Mouse (Mus musculus): ENCODE measurements around the gene Dgkg.

Dgkg gene

DNA sequence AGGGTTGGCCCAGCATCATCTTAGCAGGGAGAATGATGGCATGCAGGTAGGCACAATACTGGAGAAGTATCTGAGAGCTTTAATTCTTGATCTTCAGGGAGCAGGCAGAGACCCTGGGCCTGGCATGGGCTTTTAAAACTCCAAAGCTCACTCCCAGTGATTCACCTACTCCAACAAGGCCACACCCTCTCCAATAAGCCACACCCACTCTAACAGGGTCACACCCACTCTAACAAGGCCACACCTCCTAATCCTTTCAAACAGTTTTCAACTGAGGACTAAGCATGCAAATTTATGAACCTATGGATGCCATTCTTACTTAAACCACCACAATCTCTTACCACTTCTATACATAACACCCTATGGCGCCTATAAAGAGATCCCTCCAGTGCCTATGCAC lies 11.8 kb downstream of the Dgkg start:
- DNase-seq (ENCODE audit: low spot score in 2 of 2), result no peak

DNA sequence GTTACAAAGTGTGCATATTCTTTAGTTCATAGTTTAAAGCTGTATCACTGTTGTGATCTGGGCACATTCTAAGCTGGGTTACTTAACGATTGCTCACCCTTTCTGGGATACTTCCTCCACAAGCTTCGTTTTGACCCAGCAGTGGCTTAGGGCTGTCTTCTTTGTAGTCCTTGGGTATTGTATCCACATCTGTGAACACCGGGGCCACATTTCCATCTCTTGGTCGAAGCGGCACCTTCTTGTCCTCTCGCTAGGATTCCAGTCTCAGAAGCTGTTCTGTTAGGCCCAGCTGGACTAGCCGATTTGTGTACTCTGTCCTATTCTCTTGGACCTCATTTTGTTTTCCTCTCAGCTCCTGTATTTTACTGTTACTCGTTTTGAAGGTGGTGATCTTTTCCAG lies 13.6 kb downstream of the Dgkg start:
- DNase-seq (ENCODE audit: low spot score in 2 of 2), result no peak

DNA sequence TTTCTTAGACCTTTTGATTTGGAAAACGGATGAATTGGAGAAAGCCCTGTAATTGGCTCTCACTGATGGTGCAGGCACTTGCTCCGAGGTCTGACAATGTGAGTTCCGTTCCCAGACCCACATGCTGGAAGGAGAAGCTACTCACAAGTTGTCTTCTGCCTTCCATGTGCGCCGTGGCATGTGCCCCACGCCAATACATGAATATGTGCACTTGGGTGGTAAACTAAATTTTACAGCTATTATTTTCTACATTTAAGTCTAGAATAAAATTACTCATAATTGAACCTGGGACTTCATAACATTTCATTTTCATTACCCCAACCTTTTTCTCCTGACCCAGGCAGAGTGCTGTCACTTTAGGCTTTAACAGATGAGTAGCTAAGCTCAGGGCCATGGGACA lies 14.1 kb downstream of the Dgkg start:
- DNase-seq (ENCODE audit: low spot score in 2 of 2), result no peak

DNA sequence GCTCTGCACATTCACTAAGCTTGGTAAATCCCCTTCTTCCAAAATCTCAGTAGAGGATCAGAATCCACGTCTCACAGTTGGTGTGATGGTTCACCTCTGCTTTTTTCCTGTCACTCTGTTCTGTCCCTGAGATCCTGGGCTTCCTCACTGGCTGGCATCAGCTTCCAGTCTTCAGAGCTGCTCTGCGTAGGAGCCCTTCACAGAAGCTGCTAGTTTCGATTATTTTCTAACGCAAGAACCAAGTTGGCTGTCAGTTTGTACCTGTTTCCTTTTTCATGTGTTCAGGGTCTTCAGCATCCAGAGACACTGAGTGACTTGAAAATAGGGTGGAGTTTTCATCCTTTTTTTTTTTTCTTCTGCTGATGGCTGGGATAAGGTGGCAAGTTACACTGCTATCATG lies 15.0 kb downstream of the Dgkg start:
- no peak for DNase-seq (ENCODE audit: low spot score in 2 of 2)

DNA sequence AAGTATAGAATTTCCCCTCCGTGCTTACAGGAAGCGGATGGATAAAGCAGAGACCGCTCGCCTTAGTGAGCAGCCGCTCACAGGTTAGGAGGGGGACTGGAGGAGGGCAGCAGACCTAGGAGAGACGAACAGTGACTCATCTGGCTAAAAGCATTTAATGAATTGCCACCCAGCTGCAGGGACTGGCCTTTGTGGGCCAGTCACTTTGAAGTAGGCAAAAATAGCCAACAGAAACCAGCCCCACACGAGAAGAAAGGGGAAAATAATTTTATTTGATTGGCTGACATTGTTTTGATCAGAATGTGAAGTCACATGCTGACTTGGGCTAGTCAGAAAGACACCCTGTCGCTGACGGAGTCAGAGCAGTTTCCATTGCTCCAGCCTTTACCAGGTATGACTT lies 15.4 kb downstream of the Dgkg start:
- DNase-seq (ENCODE audit: low spot score in 2 of 2), result no peak

DNA sequence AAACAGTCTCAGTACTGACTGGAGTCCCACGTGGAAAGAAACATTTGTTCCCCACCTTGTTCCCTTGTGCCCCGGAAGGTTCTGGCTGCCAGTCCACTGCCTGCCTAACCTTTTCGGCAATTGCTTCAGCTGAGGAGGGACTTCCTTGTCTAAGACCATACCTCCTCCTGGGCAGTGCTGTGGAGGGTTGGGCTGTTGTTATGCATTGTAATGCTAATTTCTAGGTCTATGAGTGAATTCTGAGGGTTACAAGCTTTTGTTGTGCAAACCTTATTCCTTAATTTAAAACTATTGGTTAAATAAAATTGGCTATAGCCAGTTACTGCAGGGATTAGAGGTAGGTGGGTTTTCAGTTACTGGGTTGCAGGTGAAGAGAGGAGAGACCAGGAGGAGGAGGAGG lies 19.7 kb downstream of the Dgkg start:
- no peak for DNase-seq (ENCODE audit: low spot score in 2 of 2)

DNA sequence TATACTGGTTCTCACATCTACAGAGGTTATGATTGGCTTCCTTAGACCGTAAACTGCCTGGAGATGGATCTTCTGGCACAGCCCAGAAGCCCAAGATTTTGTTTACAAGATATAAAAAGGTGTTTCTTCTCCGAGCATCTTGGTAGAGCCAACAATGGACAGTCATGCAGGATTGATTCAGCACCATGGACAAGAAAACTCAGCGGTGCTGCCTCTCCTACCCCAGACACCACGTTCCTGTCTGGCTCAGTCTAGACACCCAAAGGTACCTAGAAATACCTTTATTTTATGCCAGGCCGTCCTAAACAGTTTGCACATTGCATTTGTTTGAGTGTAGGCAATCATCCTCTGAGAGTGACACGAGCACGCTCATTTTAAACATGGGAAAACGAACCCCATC lies 21.3 kb downstream of the Dgkg start:
- DNase-seq (ENCODE audit: low spot score in 2 of 2), result no peak

DNA sequence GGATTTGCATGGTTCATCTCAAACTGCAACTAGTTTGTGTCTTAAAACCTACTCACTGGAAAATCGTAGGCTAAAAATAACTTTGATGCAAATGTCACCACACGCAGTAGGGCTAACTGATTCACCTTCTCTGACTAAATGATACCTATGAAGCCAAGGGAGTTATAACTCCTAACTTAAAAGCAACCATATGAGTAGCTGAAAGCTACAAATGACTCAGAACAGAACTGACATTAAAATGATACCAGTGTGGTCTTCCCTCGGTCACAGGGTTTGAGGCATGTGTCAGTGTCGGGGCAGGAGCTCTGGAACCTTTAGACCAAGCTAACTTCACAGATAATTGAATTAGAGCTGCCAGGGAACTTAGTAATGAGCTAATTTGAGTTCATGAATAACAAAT lies 24.0 kb downstream of the Dgkg start:
- DNase-seq (ENCODE audit: low spot score in 2 of 2), result no peak

DNA sequence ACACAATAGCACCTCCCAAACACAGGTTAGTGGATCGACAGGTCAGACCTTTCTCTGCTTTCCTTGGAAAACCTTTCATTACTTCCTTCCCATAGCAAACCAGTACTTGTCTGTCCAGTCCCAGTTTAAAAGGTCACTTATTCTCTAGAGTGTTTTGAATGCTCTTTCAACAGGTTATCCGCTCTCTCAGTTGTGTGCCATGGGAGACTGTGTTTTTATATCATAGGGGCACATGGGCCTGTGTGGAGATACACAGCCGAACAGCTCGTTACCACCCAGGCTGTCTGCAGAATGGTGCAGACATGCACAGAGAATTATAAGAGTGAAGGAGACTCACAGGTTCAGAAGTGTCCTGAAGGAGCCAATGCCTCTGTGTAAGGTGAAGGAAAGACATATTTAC lies 26.7 kb downstream of the Dgkg start:
- DNase-seq (ENCODE audit: low spot score in 2 of 2), result no peak

DNA sequence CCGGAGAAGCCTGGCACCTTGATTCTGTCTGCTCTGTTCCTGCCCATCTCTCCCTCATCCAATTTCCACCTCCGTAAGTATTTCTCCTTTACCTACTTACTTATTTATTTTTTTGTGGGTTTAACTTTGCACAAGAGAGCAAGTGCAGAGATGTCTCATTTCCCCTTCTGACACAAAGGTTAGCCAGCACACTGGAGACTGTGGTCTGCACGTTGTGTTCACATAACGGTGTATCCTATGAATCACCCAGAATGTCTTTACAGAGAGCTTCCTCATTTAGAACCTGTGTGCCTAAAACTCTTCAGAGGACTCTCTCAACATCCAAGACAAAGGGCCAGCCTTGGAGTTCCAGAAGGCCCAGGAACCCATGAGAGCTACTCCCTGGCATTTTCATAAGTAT lies 27.1 kb downstream of the Dgkg start:
- DNase-seq (ENCODE audit: low spot score in 2 of 2), result no peak

DNA sequence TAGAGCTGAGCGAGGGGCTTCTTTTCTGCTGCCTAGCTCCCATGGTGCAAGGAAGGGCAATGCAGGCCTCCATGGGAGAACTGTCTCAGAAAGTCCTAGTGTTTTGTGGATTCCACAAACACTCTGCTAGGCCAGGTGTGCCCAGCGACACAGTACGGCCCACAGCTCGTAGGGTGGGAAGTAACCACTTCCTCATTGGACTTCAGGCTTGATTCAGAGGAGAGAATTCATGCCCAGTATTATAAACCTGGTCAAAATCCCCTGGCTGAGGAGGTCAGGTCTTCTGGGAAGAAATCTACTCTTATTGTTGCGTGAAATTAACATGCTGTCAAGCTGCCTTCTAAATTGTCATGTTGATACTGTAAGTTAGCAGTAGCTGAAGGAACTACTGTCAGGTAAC lies 31.0 kb downstream of the Dgkg start:
- DNase-seq (ENCODE audit: low spot score in 2 of 2), result no peak

DNA sequence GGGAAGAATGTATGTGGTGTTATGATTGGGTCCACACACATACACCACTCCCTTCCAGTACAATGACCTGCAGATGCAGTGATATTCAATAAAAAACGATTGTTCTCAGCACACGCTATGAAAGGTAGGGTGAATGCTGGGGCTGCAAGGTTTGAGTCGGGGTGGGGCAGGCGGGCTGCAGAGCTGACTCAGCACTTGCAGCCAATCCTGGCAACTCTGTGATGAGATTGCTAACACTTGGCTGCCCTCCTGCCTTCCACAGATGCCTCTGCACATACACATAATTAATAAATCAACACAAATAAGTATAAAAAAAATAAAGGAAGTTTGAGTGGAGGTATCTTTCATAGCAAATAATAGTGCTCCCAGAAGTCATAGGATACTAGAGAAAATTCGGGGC lies 31.6 kb downstream of the Dgkg start:
- DNase-seq (ENCODE audit: low spot score in 2 of 2), result no peak

DNA sequence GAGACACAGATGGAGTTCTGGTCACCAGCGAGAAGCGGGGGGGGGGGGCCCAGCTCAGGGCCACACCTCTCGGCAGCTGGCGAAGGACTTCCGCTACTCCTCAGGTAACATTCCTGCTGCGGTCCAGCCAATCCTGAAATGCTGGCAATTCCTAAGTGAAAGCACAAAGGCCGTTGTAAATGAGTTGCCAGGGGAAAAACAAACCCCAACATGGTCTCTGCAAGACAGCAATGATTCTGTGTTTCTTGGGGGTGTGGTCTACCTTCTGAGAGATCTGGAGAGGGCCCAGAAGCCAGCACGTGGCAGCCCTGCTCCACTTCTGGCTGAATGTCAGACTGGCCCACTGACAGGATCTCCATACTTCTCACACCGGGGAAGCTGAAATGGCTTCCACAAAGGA lies 34.7 kb downstream of the Dgkg start:
- no peak for DNase-seq (ENCODE audit: low spot score in 2 of 2)

DNA sequence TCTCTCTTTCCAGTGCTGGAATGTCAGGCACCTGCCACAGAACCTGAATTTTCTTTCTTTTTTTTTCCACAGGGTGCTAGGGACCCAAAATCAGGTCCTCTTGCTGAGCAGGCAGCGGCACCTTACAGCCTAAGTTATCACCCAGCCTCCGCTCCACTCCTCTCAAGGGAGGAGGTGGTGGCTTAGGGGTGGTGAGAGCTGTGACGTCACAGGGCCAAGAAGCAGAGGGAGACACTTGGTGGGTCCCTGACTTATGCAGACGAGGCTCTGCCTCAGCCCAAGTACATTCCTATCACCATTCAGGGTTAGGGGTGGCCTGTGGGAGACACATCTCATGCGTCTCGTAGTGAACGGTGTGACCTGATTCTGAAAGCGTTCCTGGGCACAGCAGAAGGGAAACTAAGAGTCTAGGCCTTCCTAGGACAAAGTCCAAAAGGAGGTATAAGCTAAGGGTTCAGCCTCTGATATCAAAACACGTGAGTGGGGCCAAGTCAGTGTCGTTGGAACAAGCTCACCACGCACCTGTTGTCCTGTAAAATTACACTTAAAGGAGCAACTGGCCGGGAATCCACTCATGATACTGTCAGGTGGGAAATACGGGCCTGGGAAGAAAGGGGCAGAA lies 35.6 kb downstream of the Dgkg start:
- no peak for DNase-seq (ENCODE audit: low spot score in 2 of 2)

DNA sequence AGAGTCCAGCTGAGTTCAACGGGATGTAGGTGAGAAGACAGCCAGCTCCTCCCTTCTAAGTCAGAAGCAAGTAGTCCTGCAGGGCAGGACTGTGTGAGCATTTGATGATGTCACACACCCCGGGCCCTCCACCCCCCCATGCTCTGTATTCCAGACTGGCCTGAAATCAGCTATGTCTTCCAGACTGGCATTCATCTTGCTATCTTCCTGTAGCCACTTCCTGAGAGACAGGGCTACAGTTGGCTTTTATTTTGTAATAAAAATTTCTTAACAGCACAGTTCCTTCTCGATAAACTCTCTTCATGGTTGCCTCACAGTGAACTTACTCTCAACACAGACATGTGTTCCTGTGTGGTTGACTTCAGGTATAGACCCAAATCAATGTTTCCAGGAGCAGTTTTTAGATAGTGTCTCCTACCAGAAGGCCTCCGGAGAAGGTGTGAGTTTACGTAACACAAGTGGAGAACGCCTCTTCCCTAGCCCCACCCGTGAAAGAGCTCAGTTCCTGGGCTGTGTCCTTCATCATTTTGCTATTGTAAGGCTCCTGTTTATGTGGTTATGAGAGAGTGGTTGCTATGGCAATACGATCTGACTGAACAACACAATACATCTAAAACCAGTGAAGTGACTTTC lies 38.5 kb downstream of the Dgkg start:
- DNase-seq (ENCODE audit: low spot score in 2 of 2), result no peak

DNA sequence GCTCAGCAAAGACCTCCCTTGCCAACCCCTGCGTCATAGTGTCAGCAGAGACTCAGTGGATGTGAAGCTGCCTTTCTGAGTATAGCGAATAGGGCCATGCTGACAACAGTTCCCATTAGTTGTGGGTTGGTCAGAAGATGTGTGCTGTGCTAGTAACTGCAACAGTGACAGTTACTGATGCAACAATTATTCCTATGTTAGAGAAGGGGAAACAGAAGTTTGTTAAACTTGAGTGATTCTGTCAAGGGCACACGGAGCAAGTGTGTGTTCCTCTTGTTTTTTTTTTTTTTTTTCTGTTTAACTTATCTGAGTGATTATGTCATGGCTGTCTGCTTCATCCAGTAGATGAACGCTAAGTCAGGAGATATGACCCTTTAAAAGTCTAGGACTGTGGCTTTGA lies 41.2 kb downstream of the Dgkg start:
- DNase-seq (ENCODE audit: low spot score in 2 of 2), result no peak

DNA sequence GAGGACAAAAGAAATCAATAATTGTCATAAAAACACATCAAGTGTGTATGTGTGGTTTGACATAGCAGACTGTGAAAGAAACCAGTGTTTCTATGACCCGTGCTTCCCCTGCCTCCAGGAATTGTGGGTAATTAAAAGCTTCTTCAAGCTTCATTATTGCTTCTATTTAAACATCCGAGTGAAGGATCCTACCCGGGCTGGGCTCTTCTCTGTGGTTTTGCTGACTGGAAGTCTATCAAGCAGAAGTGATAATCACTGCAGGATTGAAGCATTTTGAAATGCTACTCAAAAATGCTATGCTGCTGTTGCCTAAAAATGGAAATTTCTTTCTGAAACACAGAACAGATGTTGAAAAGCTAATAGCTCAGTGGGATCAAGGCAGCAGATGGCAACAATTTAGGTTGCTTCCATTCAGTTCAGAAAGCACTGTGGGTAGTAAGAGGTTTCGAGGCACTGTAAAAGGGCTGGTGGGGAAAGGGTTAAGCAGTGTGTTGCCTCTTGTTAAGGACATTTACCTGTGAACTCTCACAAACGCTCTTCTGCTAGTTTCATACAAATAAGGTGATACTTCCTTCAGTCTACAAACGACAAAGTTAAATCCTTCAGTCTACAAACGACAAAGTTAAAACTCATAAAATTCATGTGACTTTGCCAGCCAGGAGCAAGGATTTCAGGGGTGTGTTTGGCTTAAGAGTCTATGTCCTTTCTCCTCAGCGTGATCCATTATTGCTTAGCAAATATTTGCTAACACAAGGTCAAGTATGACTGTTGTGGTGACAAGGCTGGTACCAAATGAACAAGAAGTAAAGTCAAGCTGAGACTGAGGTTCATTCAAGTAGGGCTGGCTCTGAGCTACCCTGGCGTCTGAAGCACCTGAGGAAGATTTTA lies 43.6 kb downstream of the Dgkg start:
- no peak for DNase-seq (ENCODE audit: low spot score in 2 of 2)

DNA sequence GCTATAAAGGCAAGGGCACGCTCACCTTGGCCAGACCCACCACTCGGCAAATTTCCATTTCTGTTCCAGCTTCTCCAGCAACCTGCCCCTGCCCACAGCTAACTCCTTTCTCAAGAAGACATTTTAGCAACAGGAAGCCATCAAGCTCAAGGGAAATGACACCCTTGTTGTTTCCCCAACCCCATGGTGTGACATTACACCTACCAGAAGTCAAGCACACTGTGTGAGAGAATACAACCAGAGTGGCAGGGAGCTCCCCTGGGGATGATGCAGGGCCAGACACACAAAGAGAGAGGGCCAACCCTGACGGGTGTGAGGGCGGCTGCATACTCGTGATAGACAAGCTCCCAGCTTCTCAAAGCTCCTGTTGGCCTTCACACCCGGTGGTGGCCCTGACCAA lies 49.0 kb downstream of the Dgkg start:
- DNase-seq (ENCODE audit: low spot score in 2 of 2), result no peak

DNA sequence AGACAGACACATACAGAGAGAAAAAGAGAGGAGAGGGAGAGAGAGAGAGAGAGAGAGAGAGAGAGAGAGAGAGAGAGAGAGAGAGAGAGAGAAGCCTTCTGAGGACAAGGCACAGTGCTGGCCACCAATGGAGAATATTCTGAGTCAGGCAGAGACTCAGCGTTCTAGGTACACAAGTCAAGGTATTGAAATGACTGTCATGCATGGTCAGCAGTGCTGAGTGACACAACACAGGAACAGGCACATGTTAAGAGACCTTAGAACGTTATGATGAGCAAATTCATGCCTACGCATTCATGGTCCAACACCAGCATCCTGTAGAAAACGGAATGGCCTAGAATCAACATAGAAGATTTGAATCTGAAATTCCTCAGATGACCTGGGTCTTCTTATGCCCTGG lies 50.0 kb downstream of the Dgkg start:
- DNase-seq (ENCODE audit: low spot score in 2 of 2), result no peak

DNA sequence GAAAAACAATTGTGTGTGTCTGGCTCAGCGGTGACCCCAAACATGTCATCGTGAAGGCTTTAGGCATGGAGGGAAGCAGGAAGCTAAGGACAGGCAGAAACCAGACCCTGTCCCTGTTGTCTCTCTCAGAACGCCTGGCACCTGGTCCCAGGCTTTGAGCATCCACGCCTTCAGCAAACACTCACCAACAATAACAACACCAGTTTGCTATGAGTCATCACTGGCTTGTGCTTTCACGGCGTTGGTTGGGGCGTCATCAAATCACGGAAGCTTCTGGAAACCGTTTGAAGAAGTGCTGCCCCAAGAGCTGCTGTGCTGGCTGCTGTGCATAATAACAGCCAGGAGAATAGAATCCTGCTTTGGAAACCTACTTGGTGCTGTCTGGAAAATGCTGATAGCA lies 54.6 kb downstream of the Dgkg start:
- DNase-seq (ENCODE audit: low spot score in 2 of 2), result no peak

DNA sequence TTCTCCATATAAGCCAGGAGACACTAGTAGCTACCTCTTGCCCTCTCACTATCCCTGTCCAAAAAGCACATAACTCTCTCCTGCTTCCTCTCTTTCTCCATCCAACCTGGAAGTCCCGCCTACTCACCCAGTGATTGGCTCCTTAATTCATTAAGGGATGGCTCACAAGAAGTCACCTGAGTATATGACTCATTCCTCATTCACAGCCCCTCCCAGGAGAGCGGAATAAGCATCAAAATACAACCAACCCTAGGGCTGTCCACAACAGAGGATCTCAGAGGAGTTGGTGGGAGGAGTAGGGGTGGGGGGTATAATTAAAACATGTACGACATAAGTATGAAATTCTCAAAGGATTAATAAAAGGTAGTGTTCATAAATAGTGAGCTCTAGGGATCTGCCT lies 55.3 kb downstream of the Dgkg start:
- no peak for DNase-seq (ENCODE audit: low spot score in 2 of 2)

DNA sequence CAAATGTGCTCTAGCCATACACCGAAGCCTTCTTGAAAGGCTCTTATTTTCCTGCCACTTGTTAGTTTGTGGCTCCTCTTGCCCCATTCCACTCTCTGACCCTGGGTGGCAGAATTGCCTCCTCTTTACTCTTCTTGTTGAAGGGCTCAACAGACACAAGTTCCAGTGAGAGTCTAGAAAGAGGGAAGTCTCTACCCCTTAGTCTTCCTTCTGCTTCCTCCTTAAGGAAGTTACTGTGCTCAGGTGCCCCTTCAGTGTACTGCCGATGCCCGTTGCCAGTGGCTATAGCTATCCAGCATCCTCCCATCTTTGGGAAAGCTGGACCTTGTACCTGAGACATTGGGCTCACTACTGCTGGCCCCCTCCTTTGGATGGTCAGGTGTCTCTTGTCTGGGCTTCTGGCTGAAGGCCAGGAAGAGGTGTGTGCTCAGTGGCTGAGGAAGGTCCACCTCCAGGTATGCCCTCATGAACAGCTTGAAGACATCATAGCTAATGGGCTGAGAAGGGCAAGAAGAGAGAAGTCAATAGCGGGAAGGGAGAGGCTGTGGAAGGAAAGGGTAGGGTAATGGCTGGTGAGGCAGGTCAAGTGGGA lies 56.8 kb downstream of the Dgkg start:
- DNase-seq (ENCODE audit: low spot score in 2 of 2), result no peak

DNA sequence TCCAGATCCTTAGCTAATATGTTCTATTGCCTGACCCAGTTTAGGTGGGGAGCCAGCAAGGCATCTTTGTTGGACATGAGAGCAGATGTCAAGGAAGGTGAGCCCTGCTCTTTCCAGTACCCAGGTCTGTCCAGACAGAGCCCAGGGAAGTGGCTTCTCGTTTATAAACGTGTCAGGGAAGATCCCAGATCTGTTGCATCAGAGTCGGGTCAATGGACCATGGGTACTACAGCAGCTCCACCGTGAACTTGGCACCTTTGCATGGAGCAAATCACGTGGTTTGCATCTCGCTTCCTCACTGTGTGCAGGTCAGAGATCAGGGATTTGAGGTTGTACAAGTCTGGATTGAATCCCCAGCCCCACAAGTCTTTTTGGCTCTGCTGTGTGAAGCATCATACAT lies 58.3 kb downstream of the Dgkg start:
- no peak for DNase-seq (ENCODE audit: low spot score in 2 of 2)
